Mouse (Mus musculus): ENCODE measurements at regions not wholly inside any gene's neighbourhood (a gene's known extent, or its start where the extent isn't known, plus 50 kb on each side); places are given as distances from the start of the nearest gene placed in this dataset.

- Histone ChIP-seq H3K9me3 (replicated peaks) (no peaks in the 10 kb centered on the region), H3K4me3 (no peak overlapping the region), H3K9ac (no peak overlapping the region), H3K4me2 (no peak overlapping the region), H3K36me3 (no peaks in the 10 kb centered on the region), H3K27ac (no peak overlapping the region), H3K4me1 (peaks cover 5% of the 10 kb centered on the region; the same call in 1 of the 2 replicates), H3K27me3 (replicated peaks) (no peaks in the 10 kb centered on the region)
- ATAC-seq = no peak
- 23% methylated on average over 1 of the region's 1 CpGs for WGBS (ENCODE audit: insufficient replicate concordance)
These were observed 93.5 kb upstream of the Nsun6 start for GRCm38 (mm10) chr2:15148381-15148780.

DNA sequence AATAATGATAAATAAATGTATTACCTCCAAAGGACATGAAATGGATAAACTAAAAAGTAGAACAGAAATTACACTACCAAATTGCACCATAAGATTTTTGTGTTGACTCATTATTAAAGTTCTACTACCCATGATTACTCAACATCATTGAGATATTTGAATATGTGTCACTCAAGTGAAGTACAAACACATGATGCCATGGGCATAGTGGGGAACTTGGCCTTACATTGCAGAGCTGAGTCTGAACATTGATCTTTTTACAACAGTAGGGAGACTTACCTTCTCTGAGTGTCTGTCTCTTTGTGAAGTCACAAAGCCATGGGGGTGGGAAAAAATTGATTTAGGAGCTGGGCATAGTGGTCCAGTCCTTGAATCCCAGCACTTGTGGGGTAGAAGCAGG, 92.1 kb upstream of the Nsun6 start:
- Histone ChIP-seq H3K4me2 (no peak overlapping the region), H3K27ac (no peak overlapping the region)

GRCm38 (mm10) chr2:15146414-15146813, 91.5 kb upstream of the Nsun6 start:
- H3K9ac ChIP-seq = no peak overlapping the region
- no peak overlapping the region for H3K4me3 ChIP-seq
- no peaks in the 10 kb centered on the region for H3K36me3 ChIP-seq
- no peak overlapping the region for H3K4me2 ChIP-seq
- H3K4me1 ChIP-seq = peaks cover 5% of the 10 kb centered on the region; the same call in 1 of the 2 replicates
- no peak overlapping the region for H3K27ac ChIP-seq
- no peaks in the 10 kb centered on the region for H3K9me3 ChIP-seq (replicated peaks)
- no peak for ATAC-seq
- 72% methylated on average over 1 of the region's 1 CpGs for WGBS (ENCODE audit: insufficient replicate concordance)
- H3K27me3 ChIP-seq (replicated peaks) = no peaks in the 10 kb centered on the region

More for the DNA sequence above, 92.1 kb upstream of the Nsun6 start:
- Histone ChIP-seq H3K36me3 (no peaks in the 10 kb centered on the region), H3K4me3 (no peak overlapping the region), H3K9me3 (replicated peaks) (no peaks in the 10 kb centered on the region), H3K9ac (no peak overlapping the region), H3K4me1 (peaks cover 5% of the 10 kb centered on the region; the same call in 1 of the 2 replicates), H3K27me3 (replicated peaks) (no peaks in the 10 kb centered on the region)
- no peak for ATAC-seq

DNA sequence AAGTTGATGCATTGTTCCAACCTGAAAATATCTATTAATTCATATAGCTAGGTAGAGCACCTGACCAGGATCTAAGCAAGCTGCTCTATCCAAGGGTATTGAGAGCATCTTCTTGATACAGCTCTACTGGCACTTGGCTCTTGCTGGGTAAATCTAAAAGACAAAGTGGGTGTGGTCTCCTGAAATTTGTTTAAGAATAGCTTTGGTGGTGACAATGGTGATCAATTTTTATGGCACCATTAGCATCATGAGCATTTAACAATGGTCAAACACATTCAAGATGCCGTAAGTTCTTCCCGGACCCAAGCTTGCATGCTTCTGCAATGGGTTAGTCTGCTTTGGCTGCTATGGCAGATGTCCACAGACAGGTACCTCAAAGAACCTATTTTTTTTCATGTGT, 89.9 kb upstream of the Nsun6 start:
- no peak overlapping the region for H3K4me2 ChIP-seq
- no peaks in the 10 kb centered on the region for H3K27me3 ChIP-seq (replicated peaks)
- no peak overlapping the region for H3K9ac ChIP-seq
- H3K4me3 ChIP-seq = no peak overlapping the region
- H3K4me1 ChIP-seq = peaks cover 7% of the 10 kb centered on the region; the same call in 1 of the 2 replicates
- H3K9me3 ChIP-seq (replicated peaks) = no peaks in the 10 kb centered on the region
- no peak overlapping the region for H3K27ac ChIP-seq
- H3K36me3 ChIP-seq = no peaks in the 10 kb centered on the region
- no peak for ATAC-seq
- WGBS (ENCODE audit: insufficient replicate concordance) = 89% methylated on average over 2 of the region's 2 CpGs

- H3K9ac ChIP-seq = no peak overlapping the region
- 0 out of 2 replicates have a peak, but pooled peaks cover 4% of the 10 kb centered on the region for H3K4me1 ChIP-seq
- no peak for ATAC-seq
- WGBS (ENCODE audit: insufficient replicate concordance) = 45% methylated on average over 2 of the region's 2 CpGs
- no peak overlapping the region for H3K4me3 ChIP-seq
- H3K4me2 ChIP-seq = no peak overlapping the region
- H3K27ac ChIP-seq = no peak overlapping the region
- H3K36me3 ChIP-seq = no peaks in the 10 kb centered on the region
- no peaks in the 10 kb centered on the region for H3K27me3 ChIP-seq (replicated peaks)
- no peaks in the 10 kb centered on the region for H3K9me3 ChIP-seq (replicated peaks)
These were observed 85.0 kb upstream of the Nsun6 start for GRCm38 (mm10) chr2:15139877-15140276.
